Mouse (Mus musculus) thymus, adult 2 months (tissue): Measurements from ENCODE around the gene Abhd16a.
A peak's percentile ranks its signal among the peaks of the same experiment; 100 is the strongest.

Experiments used
- CTCF ChIP-seq: fragments of 200-500 bp; IDR thresholded peaks from 2 replicates; pipeline ENCODE4 v1.5.1; 2012; ENCODE audit warnings: mild to moderate bottlenecking, control low read depth, low read length, moderate library complexity, borderline replicate concordance; ENCODE audit not compliant: control insufficient read depth, poor library complexity, insufficient read depth; ENCODE audit errors: extremely low read depth
- POLR2A ChIP-seq: fragments of 200-500 bp; IDR thresholded peaks from 2 replicates; pipeline ENCODE4 v1.6.1; 2012; ENCODE audit warnings: mild to moderate bottlenecking, low read length, control low read depth, moderate library complexity; ENCODE audit not compliant: control insufficient read depth, poor library complexity, insufficient read depth; ENCODE audit errors: extremely low read depth

- no peak for TF ChIP-seq CTCF
- TF ChIP-seq POLR2A: peak; percentile 29; the same call in 1 of the 2 replicates
Observed at GRCm38 (mm10) chr17:35088825-35089644, at the start of gene Abhd16a.
